Mouse (Mus musculus) hindbrain, embryonic 14.5 days (tissue): ENCODE results near the gene Osbp2. TPM values are rescaled to one million over a fixed set of nuclear protein-coding genes. Genes with fewer than 3 reads are reported as not detected.
"Not testable (repeated sequence)": the region's sequence is repeated elsewhere in the genome, so short reads cannot be mapped to it uniquely, and the experiment has no call there.

ENCODE experiments used
- ATAC-seq: fragments of 200-750 bp; cut with Nextera tagmentation; 2 replicates; pipeline ENCODE4 v1.8.0; 2017; ENCODE audit warnings: moderate number of reproducible peaks, mild to moderate bottlenecking, moderate TSS enrichment, moderate library complexity; ENCODE audit not compliant: low FRiP score
- DNase-seq: peaks from one replicate; pipeline ENCODE4 v3.0.0-alpha.2; 2015; ENCODE audit warnings: low spot score
- H3K27ac ChIP-seq: fragments of 300-500 bp; sonication (generic); 2 replicates; pipeline ENCODE4 v1.5.1; 2014; ENCODE audit warnings: mild to moderate bottlenecking, moderate library complexity
- H3K27me3 ChIP-seq: fragments of 300-500 bp; sonication (generic); 2 replicates; pipeline ENCODE4 v1.6.1; 2014; ENCODE audit warnings: mild to moderate bottlenecking, low read length, mixed read lengths; ENCODE audit not compliant: control insufficient read depth, insufficient read depth
- H3K36me3 ChIP-seq: fragments of 300-500 bp; sonication (generic); replicated peaks from 2 replicates; pipeline ENCODE4 v1.6.1; 2014; ENCODE audit not compliant: control insufficient read depth, insufficient read depth
- H3K4me1 ChIP-seq: fragments of 300-500 bp; sonication (generic); replicated peaks from 2 replicates; pipeline ENCODE4 v1.6.1; 2014; ENCODE audit warnings: antibody characterized with exemption, low read length, mixed read lengths; ENCODE audit not compliant: control insufficient read depth, insufficient read depth
- H3K4me2 ChIP-seq: fragments of 300-500 bp; sonication (generic); replicated peaks from 2 replicates; pipeline ENCODE4 v1.6.1; 2014; ENCODE audit warnings: mild to moderate bottlenecking, moderate library complexity
- H3K4me3 ChIP-seq: fragments of 300-500 bp; sonication (generic); replicated peaks from 2 replicates; pipeline ENCODE4 v1.5.1; 2014; ENCODE audit warnings: mild to moderate bottlenecking, low read length
- H3K9ac ChIP-seq: fragments of 300-500 bp; sonication (generic); 2 replicates; pipeline ENCODE4 v1.6.1; 2014
- H3K9me3 ChIP-seq: fragments of 300-500 bp; sonication (generic); 2 replicates; pipeline ENCODE4 v1.6.1; 2016; ENCODE audit warnings: low read length; ENCODE audit not compliant: control insufficient read depth
- WGBS: fragments of 180-500 bp; shearing (Covaris S2); extraction: QIAGEN DNeasy Blood & Tissue Kit; methylation state at CpG from one replicate; pipeline ENCODE4 v1.1.7; 2014; 5-methylcytosine and 5-hydroxymethylcytosine counted together
- polyA plus RNA-seq: library from polyadenylated mRNA; unstranded; fragments of >200 nt; fragmentation: Nextera tagmentation; extraction: Ambion mirVana; gene quantifications from 2 replicates; pipeline ENCODE4 v1.2.1, GENCODE M21; 2014

Osbp2 gene
- 23.8 and 27.9 TPM in 2 replicates for polyA plus RNA-seq

DNA sequence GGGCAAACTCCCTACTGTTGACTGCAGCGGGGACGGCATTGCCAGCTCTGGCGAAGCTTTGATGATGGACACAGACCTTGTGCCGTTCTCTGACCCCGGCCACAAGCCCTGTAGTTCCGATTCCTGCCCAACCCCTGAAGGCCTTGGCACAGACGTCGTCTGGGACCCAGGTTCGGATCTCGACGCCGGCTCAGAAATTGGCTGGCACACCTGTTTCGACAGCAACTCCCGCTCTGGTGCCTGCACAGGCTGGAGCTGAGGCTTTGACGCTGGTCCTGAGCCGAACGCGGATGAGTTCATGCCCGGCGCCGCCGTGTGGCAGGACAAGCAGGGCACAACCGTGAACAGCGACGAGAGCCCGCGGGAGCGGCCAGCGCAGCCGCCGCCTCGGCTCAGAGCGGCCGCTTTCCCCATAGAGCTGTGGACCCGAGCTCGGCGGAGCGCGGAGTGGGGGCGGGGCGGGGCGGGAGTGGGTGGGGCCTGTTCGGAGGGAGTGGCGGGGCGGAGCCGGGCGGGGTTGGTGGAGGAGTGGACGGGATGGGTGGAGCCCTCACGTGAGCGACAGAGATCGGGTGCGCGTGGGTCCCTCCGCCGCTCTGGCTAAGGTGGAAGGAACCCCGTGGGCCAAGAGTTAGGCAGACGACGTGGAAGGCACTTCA is at the start of gene Osbp2:
TSS of gene Osbp2 (minus strand) at position 450 of the 659 bp plus-strand sequence.
- H3K9ac ChIP-seq = peak within 1 kb of the TSS; percentile 65
- DNase-seq (peak; percentile 63), ATAC-seq (peak; percentile 91)
- WGBS = 3% methylated on average over 54 of the region's 58 CpGs
- no peaks in the 10 kb centered on the region for H3K27me3 ChIP-seq
- no peaks in the 10 kb centered on the region for H3K4me1 ChIP-seq
- peak within 1 kb of the TSS; percentile 4; the same call in 1 of the 2 replicates for H3K27ac ChIP-seq
- no peaks in the 10 kb centered on the region for H3K9me3 ChIP-seq
- peak within 1 kb of the TSS; percentile 76 for H3K4me2 ChIP-seq
- no peaks in the 10 kb centered on the region for H3K36me3 ChIP-seq
- H3K4me3 ChIP-seq = peak within 1 kb of the TSS; percentile 44

DNA sequence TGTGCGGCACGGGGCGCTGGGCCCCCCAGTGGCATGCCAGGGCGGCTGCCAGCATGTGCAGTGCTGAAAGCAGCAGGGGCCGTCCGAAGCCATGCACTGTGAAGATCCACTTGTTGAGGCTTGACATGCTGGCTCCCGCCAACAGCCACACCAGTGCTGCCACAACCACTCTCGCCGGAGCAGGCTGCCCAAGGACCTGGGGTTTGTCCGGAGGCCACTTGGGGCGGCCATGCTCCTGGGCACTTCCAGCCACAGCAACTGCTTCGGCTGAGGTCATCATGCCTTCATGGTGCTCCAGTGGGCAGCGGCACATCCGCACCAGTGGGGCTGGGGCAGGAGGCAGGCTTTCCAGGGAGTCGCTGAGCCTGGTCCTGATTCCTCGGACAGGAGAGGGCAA is 49.2 kb upstream of the Osbp2 start:
- ATAC-seq (peak; percentile 2; the same call in 1 of the 2 replicates), DNase-seq (no peak)
- WGBS = under 1% methylated on average over 16 of the region's 16 CpGs
- Histone ChIP-seq H3K9ac (peak overlapping the region; percentile 77), H3K27ac (peak overlapping the region; percentile 43), H3K36me3 (no peaks in the 10 kb centered on the region), H3K27me3 (no peaks in the 10 kb centered on the region), H3K9me3 (no peaks in the 10 kb centered on the region), H3K4me2 (peak overlapping the region; percentile 85), H3K4me1 (peaks cover 43% of the 10 kb centered on the region), H3K4me3 (peak overlapping the region; percentile 62)

DNA sequence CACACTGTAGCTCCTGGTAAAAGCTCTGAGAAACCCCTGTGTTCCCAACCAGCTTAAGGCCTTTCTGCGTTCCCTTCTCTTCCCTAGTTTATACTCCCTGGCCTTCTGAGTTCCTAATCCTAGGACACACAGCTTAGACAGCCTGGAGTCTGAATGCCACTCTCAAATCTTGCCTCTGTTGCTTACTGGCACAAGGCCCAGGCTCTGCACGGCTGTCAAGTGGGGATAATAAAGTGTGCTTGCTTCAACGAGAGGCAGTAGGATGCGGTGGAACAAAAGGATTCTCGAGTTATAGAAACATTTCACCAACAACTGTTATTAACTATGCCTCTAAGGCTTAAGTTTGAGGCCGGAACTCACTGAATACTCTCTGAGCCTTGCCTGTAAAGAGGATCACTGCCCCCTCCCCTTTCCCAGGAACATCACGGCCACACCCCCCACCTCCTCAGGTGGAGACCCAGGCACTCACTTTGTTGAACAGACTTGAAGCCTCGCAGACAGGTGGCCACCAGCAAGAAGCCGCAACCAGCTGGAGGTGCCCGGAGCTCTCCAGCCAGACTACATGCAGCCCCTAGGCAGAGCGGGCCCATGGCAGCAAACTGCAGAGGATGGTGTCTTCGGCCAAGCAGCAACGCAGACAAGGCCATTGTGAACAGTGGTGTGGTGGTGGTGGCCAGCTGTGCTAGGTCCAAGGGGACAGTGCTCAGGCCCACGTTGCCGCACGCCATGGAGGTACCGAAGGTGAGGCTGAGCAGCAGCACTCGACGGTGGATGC is 48.6 kb upstream of the Osbp2 start:
- Histone ChIP-seq H3K27me3 (no peaks in the 10 kb centered on the region), H3K27ac (peak overlapping the region; percentile 27; the same call in 1 of the 2 replicates), H3K9me3 (no peaks in the 10 kb centered on the region), H3K9ac (peak overlapping the region; percentile 77), H3K36me3 (0 out of 2 replicates have a peak, but pooled peaks cover 4% of the 10 kb centered on the region), H3K4me3 (peak overlapping the region; percentile 62), H3K4me1 (peaks cover 43% of the 10 kb centered on the region), H3K4me2 (peak overlapping the region; percentile 85)
- DNase-seq = peak; percentile 58
- peak; percentile 9 for ATAC-seq
- WGBS = 13% methylated on average over 19 of the region's 19 CpGs

DNA sequence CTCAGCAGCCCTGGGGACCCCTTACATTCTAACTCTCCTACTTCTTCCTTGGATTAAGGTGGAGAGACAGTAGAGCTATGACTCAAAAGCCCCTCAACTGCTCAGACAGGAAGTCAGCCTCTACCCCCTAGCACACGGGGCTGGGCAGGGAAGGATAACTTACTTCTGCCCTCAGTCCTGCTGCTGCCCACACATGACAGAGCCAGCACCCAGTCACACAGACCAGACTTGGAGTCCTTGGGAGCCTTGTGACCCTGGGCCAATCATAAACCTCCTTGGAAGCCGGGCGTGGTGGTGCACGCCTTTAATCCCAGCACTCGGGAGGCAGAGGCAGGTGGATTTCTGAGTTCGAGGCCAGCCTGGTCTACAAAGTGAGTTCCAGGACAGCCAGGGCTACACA is 47.7 kb upstream of the Osbp2 start:
- WGBS = 90% methylated on average over 5 of the region's 6 CpGs
- Histone ChIP-seq H3K4me2 (peak overlapping the region; percentile 85), H3K4me3 (peak overlapping the region; percentile 62), H3K4me1 (peaks cover 43% of the 10 kb centered on the region), H3K9ac (0 out of 2 replicates have a peak overlapping the region, but pooled peaks have one; percentile 26), H3K36me3 (peaks cover 13% of the 10 kb centered on the region; the same call in 1 of the 2 replicates)
- not testable (repeated sequence) for H3K27me3 ChIP-seq, H3K27ac ChIP-seq, H3K9me3 ChIP-seq, DNase-seq, ATAC-seq

DNA sequence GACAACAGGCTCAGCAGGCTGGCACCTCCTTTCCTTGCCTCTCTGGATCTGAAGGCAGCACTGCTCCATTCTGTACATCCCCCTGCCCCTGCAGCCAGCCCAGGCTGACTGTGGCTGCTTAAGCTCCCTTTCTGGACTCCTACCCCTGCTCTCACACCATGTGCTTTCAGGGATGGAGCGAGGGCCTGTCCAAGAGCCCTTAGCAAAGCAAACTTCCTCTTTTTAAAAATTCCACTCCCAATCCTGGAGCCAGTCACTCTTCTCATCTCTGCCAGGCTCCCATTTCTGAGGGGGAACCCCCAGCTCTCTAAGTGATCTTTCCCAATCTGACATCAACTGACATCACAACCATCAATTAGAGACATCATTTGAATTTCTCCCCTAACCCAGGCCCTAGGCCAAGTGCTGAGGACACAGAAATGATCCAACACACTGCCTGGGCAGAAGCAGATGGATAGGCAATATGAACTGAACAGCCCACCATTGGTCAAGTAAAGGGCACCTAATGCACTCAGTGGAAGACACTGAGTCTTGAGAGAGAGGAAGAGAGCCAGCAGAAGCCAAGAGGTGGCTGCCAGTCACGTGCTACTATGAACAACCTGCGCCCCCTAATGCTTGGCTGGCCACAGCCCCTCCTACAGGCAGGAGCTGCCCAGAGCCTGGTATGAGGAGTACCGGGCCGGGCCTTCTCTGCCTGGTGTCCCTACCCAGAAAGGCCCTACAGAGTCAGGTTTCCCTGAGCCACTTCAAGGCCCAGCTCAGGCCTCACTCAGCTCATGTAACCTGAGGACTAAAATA is 47.0 kb upstream of the Osbp2 start:
- H3K9ac ChIP-seq = peak overlapping the region; percentile 26; the same call in 1 of the 2 replicates
- peaks cover 43% of the 10 kb centered on the region for H3K4me1 ChIP-seq
- peak overlapping the region; percentile 62 for H3K4me3 ChIP-seq
- 53% methylated on average over 5 of the region's 5 CpGs for WGBS
- H3K27me3 ChIP-seq = no peaks in the 10 kb centered on the region
- H3K27ac ChIP-seq = no peak overlapping the region
- peaks cover 16% of the 10 kb centered on the region; the same call in 1 of the 2 replicates for H3K36me3 ChIP-seq
- ATAC-seq (no peak), DNase-seq (no peak)
- H3K9me3 ChIP-seq = no peaks in the 10 kb centered on the region
- peak overlapping the region; percentile 85 for H3K4me2 ChIP-seq

DNA sequence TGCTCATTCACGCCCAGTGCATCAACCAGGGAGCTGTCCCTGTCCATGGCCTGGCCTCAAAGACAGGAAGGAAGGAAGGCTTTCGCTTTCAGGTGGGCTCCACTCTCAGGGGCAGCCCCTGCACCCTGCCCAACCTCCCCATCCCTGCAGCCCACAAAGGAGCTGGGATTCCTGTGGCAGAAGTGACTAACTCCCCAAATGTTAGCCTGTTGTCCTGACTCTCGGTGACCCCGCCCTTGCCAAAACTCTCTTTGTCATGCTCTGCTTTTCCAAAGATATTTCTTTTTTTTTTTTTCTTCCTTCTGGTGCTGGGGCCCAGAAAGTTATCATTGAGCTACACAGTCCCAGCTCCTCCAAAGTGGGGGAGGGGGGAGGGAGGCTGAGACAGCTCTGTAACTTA is 45.5 kb upstream of the Osbp2 start:
- WGBS = 92% methylated on average over 4 of the region's 4 CpGs
- DNase-seq (no peak), ATAC-seq (no peak)
- peaks cover 19% of the 10 kb centered on the region for H3K36me3 ChIP-seq
- H3K27me3 ChIP-seq = no peaks in the 10 kb centered on the region
- peaks cover 41% of the 10 kb centered on the region for H3K4me1 ChIP-seq
- H3K4me2 ChIP-seq = no peak overlapping the region
- no peak overlapping the region for H3K4me3 ChIP-seq
- no peak overlapping the region for H3K27ac ChIP-seq
- H3K9me3 ChIP-seq = no peaks in the 10 kb centered on the region
- no peak overlapping the region for H3K9ac ChIP-seq

DNA sequence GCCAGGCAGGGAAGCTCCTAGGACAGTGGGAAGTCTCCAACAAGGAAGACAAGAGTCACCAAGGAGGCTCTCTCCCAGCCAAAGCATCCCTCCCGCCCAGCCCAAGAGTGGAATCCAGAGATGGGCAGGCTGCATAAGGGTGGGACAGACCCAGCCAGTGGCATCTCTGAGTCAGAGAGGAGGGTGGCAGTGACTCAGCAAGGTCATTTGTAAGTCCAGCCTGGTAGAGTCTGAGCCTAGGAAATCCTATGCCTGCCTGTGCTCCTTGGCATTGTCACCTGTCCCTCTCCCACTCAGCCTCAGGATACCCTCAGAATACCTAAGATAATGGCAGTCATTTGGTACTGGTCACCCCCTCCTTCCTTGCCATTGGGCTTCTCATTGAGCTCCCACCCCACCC is 41.7 kb upstream of the Osbp2 start:
- no peak overlapping the region for H3K4me3 ChIP-seq
- DNase-seq = no peak
- ATAC-seq = no peak
- H3K9ac ChIP-seq = no peak overlapping the region
- WGBS = 100% methylated on average over 1 of the region's 1 CpGs
- no peaks in the 10 kb centered on the region for H3K9me3 ChIP-seq
- no peak overlapping the region for H3K4me2 ChIP-seq
- no peaks in the 10 kb centered on the region for H3K27me3 ChIP-seq
- peaks cover 29% of the 10 kb centered on the region for H3K36me3 ChIP-seq
- H3K27ac ChIP-seq = no peak overlapping the region
- peaks cover 11% of the 10 kb centered on the region for H3K4me1 ChIP-seq

DNA sequence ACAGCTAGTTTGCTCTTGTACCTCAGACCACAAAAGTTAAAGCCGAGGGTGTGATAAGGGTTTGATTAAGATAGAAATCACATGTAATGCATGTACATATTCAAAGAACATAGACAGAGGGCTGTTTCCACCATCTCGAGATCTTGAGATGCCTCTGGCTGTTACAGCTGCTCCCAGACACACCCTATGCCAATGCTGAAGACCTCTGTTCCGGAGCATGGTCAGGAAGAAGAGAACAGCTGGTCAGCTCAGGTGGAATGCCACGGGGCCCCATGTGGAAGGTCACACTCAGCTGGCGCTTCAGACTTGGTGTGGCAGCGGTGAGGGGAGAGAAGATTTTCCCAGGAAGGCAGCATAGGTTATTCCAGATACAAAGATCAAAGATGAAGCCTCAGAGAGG is 41.0 kb upstream of the Osbp2 start:
- H3K9ac ChIP-seq = no peak overlapping the region
- H3K4me2 ChIP-seq = no peak overlapping the region
- no peak for ATAC-seq
- H3K9me3 ChIP-seq = no peaks in the 10 kb centered on the region
- no peaks in the 10 kb centered on the region for H3K27me3 ChIP-seq
- WGBS = 85% methylated on average over 6 of the region's 6 CpGs
- peaks cover 34% of the 10 kb centered on the region for H3K36me3 ChIP-seq
- peaks cover 9% of the 10 kb centered on the region; the same call in 1 of the 2 replicates for H3K4me1 ChIP-seq
- no peak overlapping the region for H3K4me3 ChIP-seq
- H3K27ac ChIP-seq = no peak overlapping the region
- DNase-seq = no peak

DNA sequence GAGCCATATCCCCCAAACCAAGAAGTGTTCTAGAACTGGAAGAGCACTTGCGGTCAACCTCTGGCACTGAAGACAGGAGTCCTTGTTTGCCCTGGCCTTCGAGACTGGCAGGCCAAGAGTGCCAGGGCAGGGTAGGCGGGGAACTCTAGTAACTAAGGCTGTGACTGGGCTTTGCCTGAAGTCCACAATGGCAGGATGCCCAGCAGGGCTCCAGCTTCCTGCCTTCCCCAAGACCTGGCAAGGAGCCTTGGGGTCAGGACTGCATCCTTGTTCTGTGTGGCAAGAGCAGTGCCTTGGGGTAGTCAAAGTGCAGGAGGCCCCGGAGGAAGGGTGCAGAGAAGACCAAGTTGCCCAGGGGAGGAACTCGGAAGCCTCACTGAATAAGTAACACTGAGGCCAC is 39.3 kb upstream of the Osbp2 start:
- ATAC-seq = no peak
- H3K4me2 ChIP-seq = no peak overlapping the region
- H3K4me3 ChIP-seq = no peak overlapping the region
- 74% methylated on average over 5 of the region's 5 CpGs for WGBS
- H3K9me3 ChIP-seq = no peaks in the 10 kb centered on the region
- no peaks in the 10 kb centered on the region for H3K27me3 ChIP-seq
- no peak overlapping the region for H3K9ac ChIP-seq
- H3K27ac ChIP-seq = no peak overlapping the region
- H3K36me3 ChIP-seq = peaks cover 42% of the 10 kb centered on the region
- H3K4me1 ChIP-seq = peaks cover 9% of the 10 kb centered on the region; the same call in 1 of the 2 replicates
- DNase-seq = no peak
